Mouse (Mus musculus) heart, postnatal 0 days (tissue): ENCODE data around the gene Mier2.

Experiments used
- CTCF ChIP-seq: IDR thresholded peaks from 2 replicates; pipeline ENCODE4 v1.5.1; 2016; ENCODE audit warnings: antibody characterized with exemption, control low read depth, low read depth
- EP300 ChIP-seq: IDR thresholded peaks from 2 replicates; pipeline ENCODE4 v1.6.1; 2016; ENCODE audit warnings: antibody characterized with exemption, low read depth

DNA sequence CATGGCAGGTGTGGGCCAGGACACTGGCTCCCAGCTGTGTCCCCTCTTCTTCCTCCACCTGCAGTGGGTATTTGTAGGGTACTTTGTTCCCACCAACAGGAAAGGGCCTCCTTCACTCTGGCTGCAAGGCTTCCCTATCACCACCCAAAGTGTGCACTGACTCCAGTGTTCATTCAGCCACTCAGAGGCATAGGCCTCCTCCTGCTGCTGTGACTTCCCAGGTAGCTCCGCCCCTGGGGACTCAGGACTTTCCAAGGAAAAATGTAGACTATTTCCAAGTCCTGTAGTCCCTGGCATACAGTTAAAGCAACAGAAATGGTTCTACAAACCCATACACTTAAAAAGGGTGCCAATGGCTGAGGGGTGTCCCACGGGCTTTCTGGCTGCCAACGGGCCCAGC is 22.3 kb downstream of the Mier2 start:
- TF ChIP-seq CTCF (no peak), EP300 (no peak)
